Mouse (Mus musculus): ENCODE results near the gene Ak1. TPM values are rescaled to one million over a fixed set of nuclear protein-coding genes. Genes with fewer than 3 reads are reported as not detected.
A peak's percentile ranks its signal among the peaks of the same experiment; 100 is the strongest.

Gene Ak1
- polyA plus RNA-seq, 1 experiment from 2014 or later = 23.9 TPM

DNA sequence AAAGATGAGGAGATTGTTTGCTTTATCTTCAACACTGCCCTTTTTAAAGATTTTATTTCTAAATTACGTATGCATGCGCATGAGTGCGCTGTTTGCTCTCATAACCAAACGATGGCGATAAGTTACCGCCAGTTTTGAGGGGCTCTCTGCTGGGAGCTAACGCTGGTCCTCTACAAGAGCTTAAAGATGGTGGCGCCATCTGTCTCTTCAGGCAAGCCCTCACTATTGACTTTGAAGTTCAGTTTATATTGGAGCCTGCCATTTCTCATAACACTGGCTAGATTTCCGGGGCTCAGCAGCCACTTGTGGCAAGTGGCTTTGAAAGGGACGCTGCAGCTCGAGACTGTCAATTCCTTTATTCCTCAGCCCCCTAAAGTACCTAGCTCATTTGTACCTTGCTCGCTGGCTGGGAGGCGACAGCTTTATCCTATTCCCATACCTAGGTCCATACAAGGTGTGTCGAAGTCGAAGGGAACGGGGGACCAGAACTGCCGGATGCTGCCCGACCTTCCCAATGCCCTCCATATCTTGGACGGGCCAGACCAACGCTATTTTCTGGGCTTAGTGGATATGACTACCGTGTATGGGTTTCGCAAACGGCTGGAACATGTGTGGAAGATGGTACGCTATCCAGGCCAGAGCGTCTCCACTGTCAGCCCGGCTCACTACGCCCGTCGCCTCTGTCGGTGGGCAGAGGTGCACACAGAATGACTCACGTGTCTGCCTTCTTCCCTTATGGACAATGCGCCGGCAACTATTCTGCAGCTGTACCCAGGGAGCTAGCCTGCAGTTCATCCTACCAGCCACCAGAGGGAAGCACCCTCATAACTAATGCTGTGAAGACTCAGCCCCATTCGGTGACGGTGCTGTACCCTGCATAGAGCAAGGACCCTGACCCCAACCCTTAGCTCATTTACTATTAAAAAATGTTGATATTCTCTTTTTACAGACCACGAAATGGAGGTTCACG is 38.4 kb upstream of the Ak1 start:
- peak overlapping the region; percentile 36 for H3K4me2 ChIP-seq (replicated peaks; ENCODE audit: low read depth, low read length)
- peaks cover 9% of the 10 kb centered on the region; the same call in 1 of the 2 replicates for H3K27me3 ChIP-seq (ENCODE audit: control insufficient read depth, insufficient read depth, low read length)
- no peaks in the 10 kb centered on the region for H3K9me3 ChIP-seq (ENCODE audit: control insufficient read depth, low read length)
- ATAC-seq (ENCODE audit: low FRiP score) (peak; percentile 85), DNase-seq (ENCODE audit: low spot score) (peak; percentile 90)
- no peaks in the 10 kb centered on the region for H3K4me1 ChIP-seq (replicated peaks; ENCODE audit: control insufficient read depth, insufficient read depth, low read length)
- H3K36me3 ChIP-seq (ENCODE audit: control insufficient read depth, insufficient read depth, low read length) = no peaks in the 10 kb centered on the region
- H3K27ac ChIP-seq (ENCODE audit: low read depth, low read length) = no peak overlapping the region
- peak overlapping the region; percentile 21; the same call in 1 of the 2 replicates for H3K4me3 ChIP-seq (ENCODE audit: low read depth, low read length)
- H3K9ac ChIP-seq (ENCODE audit: low read depth, low read length) = peak overlapping the region; percentile 35; the same call in 1 of the 2 replicates
- 16% methylated on average over 37 of the region's 37 CpGs for WGBS

- 81% methylated on average over 7 of the region's 7 CpGs for WGBS
- no peak for ATAC-seq (ENCODE audit: low FRiP score)
- Histone ChIP-seq H3K9me3 (ENCODE audit: control insufficient read depth, low read length) (no peaks in the 10 kb centered on the region), H3K9ac (ENCODE audit: low read depth, low read length) (no peak overlapping the region), H3K27me3 (ENCODE audit: control insufficient read depth, insufficient read depth, low read length) (peaks cover 9% of the 10 kb centered on the region; the same call in 1 of the 2 replicates), H3K4me3 (ENCODE audit: low read depth, low read length) (no peak overlapping the region), H3K4me1 (replicated peaks; ENCODE audit: control insufficient read depth, insufficient read depth, low read length) (no peaks in the 10 kb centered on the region), H3K4me2 (replicated peaks; ENCODE audit: low read depth, low read length) (no peak overlapping the region), H3K36me3 (ENCODE audit: control insufficient read depth, insufficient read depth, low read length) (no peaks in the 10 kb centered on the region), H3K27ac (ENCODE audit: low read depth, low read length) (no peak overlapping the region)
- DNase-seq (ENCODE audit: low spot score) = no peak
Observed at GRCm38 (mm10) chr2:32585149-32585714, 36.3 kb upstream of the Ak1 start.

GRCm38 (mm10) chr2:32586871-32587351 is 34.6 kb upstream of the Ak1 start, which contains the start of gene St6galnac4:
St6galnac4 (plus strand) TSS chr2:32587095.
- no peaks in the 10 kb centered on the region for H3K36me3 ChIP-seq (ENCODE audit: control insufficient read depth, insufficient read depth, low read length)
- peak within 1 kb of the TSS; percentile 65 for H3K9ac ChIP-seq (ENCODE audit: low read depth, low read length)
- H3K9me3 ChIP-seq (ENCODE audit: control insufficient read depth, low read length) = no peaks in the 10 kb centered on the region
- H3K4me2 ChIP-seq (replicated peaks; ENCODE audit: low read depth, low read length) = peak within 1 kb of the TSS; percentile 66
- H3K4me1 ChIP-seq (replicated peaks; ENCODE audit: control insufficient read depth, insufficient read depth, low read length) = no peaks in the 10 kb centered on the region
- H3K27me3 ChIP-seq (ENCODE audit: control insufficient read depth, insufficient read depth, low read length) = peaks cover 9% of the 10 kb centered on the region; the same call in 1 of the 2 replicates
- peak; percentile 96 for DNase-seq (ENCODE audit: low spot score)
- peak within 1 kb of the TSS; percentile 45 for H3K4me3 ChIP-seq (ENCODE audit: low read depth, low read length)
- H3K27ac ChIP-seq (ENCODE audit: low read depth, low read length) = no peak within 1 kb of the TSS
- peak; percentile 71 for ATAC-seq (ENCODE audit: low FRiP score)
- WGBS = under 1% methylated on average over 35 of the region's 38 CpGs

DNA sequence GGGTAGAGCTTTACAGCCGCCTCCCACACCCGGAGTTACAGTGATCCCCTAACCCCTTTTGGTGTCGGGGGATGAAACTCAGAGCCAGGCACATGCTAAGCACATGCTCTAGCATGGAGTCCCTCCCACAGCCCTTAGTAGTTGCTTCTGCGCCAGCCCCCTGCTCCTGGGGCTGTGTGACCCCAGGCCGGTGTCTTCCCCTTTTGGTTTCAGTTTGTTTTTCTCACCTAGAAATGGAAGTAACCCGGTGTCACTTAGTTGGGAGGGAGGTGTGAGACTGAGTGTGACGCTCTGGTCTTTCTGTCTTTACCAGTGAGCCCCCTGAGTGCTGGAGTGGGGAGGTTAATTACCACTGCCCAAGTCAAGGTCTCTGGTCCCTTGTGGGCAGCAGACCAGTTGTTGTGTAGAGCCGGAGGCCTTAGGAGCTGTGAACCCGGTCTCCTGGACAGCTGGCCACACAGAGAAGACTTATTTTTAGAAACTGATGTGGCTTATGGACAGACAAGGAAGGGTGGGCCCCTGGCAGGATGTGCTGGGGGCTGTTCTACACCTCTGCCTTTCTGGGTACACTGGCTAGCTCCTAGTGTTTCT is 33.7 kb upstream of the Ak1 start:
- Histone ChIP-seq H3K27ac (ENCODE audit: low read depth, low read length) (no peak overlapping the region), H3K9me3 (ENCODE audit: control insufficient read depth, low read length) (no peaks in the 10 kb centered on the region), H3K27me3 (ENCODE audit: control insufficient read depth, insufficient read depth, low read length) (peaks cover 4% of the 10 kb centered on the region; the same call in 1 of the 2 replicates), H3K4me1 (replicated peaks; ENCODE audit: control insufficient read depth, insufficient read depth, low read length) (no peaks in the 10 kb centered on the region), H3K9ac (ENCODE audit: low read depth, low read length) (peak overlapping the region; percentile 65), H3K4me2 (replicated peaks; ENCODE audit: low read depth, low read length) (peak overlapping the region; percentile 66), H3K36me3 (ENCODE audit: control insufficient read depth, insufficient read depth, low read length) (no peaks in the 10 kb centered on the region), H3K4me3 (ENCODE audit: low read depth, low read length) (peak overlapping the region; percentile 45)
- WGBS = 47% methylated on average over 9 of the region's 9 CpGs
- ATAC-seq (ENCODE audit: low FRiP score) = no peak
- no peak for DNase-seq (ENCODE audit: low spot score)

DNA sequence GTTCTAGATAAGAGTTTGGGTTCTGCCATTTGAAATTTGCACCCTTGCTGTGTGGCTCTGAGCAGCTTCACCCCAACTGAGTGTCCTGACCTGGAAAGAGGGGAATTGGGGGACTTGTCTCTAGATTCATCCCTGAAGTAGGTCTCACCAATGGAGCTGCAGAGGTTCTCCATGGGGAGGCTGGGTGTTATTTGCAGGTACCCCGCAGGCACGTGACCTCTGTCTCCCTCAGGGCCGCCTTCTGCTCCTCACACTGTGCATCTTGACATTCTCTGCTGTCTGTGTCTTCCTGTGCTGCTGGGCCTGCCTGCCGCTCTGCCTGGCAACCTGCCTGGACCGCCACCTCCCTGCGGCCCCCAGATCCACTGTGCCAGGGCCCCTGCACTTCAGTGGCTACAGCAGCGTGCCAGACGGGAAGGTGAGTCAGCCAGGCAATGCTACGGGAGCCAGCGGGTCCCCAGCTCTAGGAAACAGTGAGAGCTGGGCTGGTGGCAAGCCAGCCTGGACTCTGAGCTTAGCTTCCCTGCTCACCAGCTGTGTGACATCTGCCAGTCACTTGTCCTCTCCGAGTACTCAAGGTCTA is 32.3 kb upstream of the Ak1 start:
- Histone ChIP-seq H3K9ac (ENCODE audit: low read depth, low read length) (no peak overlapping the region), H3K4me3 (ENCODE audit: low read depth, low read length) (no peak overlapping the region), H3K9me3 (ENCODE audit: control insufficient read depth, low read length) (no peaks in the 10 kb centered on the region), H3K27me3 (ENCODE audit: control insufficient read depth, insufficient read depth, low read length) (no peaks in the 10 kb centered on the region), H3K27ac (ENCODE audit: low read depth, low read length) (no peak overlapping the region), H3K4me1 (replicated peaks; ENCODE audit: control insufficient read depth, insufficient read depth, low read length) (no peaks in the 10 kb centered on the region), H3K4me2 (replicated peaks; ENCODE audit: low read depth, low read length) (no peak overlapping the region), H3K36me3 (ENCODE audit: control insufficient read depth, insufficient read depth, low read length) (no peaks in the 10 kb centered on the region)
- ATAC-seq (ENCODE audit: low FRiP score) (no peak), DNase-seq (ENCODE audit: low spot score) (no peak)
- 69% methylated on average over 11 of the region's 11 CpGs for WGBS

- ATAC-seq (ENCODE audit: low FRiP score) (no peak), DNase-seq (ENCODE audit: low spot score) (no peak)
- Histone ChIP-seq H3K4me1 (replicated peaks; ENCODE audit: control insufficient read depth, insufficient read depth, low read length) (no peaks in the 10 kb centered on the region), H3K27ac (ENCODE audit: low read depth, low read length) (no peak overlapping the region), H3K9me3 (ENCODE audit: control insufficient read depth, low read length) (no peaks in the 10 kb centered on the region), H3K36me3 (ENCODE audit: control insufficient read depth, insufficient read depth, low read length) (no peaks in the 10 kb centered on the region), H3K4me3 (ENCODE audit: low read depth, low read length) (no peak overlapping the region), H3K4me2 (replicated peaks; ENCODE audit: low read depth, low read length) (no peak overlapping the region), H3K9ac (ENCODE audit: low read depth, low read length) (no peak overlapping the region), H3K27me3 (ENCODE audit: control insufficient read depth, insufficient read depth, low read length) (no peaks in the 10 kb centered on the region)
- WGBS = 72% methylated on average over 10 of the region's 10 CpGs
Observed at GRCm38 (mm10) chr2:32590224-32590623, 31.3 kb upstream of the Ak1 start.

DNA sequence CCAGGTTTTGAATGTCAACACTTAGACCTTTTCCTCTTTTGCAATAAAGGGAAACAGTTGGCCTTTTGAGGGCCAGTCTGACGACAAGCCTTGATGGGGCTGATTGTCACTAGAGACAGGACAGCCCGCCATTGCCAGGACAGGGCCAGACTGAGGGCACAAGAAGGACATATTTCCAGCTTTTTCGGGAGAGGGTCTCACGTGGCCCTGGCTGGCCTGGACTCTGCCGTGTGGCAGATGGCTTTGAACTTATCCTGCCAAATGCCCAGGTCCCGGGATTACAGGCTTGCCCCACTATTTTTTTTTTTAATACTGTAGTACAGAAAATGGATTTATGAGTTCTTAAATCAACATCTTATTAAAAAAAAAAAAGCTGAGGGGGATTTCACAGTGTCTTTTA is 30.3 kb upstream of the Ak1 start:
- WGBS = 74% methylated on average over 6 of the region's 6 CpGs
- H3K9me3 ChIP-seq (ENCODE audit: control insufficient read depth, low read length) = no peaks in the 10 kb centered on the region

DNA sequence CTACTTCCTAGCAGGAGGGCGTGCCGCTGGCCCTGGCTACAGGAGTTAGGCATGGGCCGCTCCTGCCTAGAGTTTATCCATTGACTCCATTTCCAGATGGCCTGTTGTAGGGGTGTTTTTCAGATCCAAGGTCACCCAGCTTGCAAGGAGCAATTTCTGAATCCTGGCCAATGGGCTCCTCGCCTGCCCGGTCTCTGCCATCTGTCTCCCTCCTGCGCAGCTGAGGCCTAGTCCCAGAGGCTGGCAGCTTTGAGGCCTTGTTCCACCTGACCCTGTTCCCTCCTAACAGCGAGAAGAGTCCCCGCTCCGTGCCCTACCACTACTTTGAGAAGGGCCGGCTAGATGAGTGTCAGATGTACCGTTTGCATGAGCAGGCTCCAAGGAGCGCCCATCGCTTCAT is 24.8 kb upstream of the Ak1 start:
- Histone ChIP-seq H3K27me3 (ENCODE audit: control insufficient read depth, insufficient read depth, low read length) (no peaks in the 10 kb centered on the region), H3K27ac (ENCODE audit: low read depth, low read length) (no peak overlapping the region), H3K9me3 (ENCODE audit: control insufficient read depth, low read length) (no peaks in the 10 kb centered on the region), H3K4me3 (ENCODE audit: low read depth, low read length) (no peak overlapping the region), H3K36me3 (ENCODE audit: control insufficient read depth, insufficient read depth, low read length) (no peaks in the 10 kb centered on the region), H3K4me1 (replicated peaks; ENCODE audit: control insufficient read depth, insufficient read depth, low read length) (no peaks in the 10 kb centered on the region), H3K4me2 (replicated peaks; ENCODE audit: low read depth, low read length) (no peak overlapping the region), H3K9ac (ENCODE audit: low read depth, low read length) (no peak overlapping the region)
- WGBS = 91% methylated on average over 13 of the region's 13 CpGs
- no peak for ATAC-seq (ENCODE audit: low FRiP score)
- DNase-seq (ENCODE audit: low spot score) = no peak

More for the DNA sequence above, 30.3 kb upstream of the Ak1 start:
- H3K27me3 ChIP-seq (ENCODE audit: control insufficient read depth, insufficient read depth, low read length) = no peaks in the 10 kb centered on the region
- DNase-seq (ENCODE audit: low spot score) = no peak
- no peak overlapping the region for H3K4me2 ChIP-seq (replicated peaks; ENCODE audit: low read depth, low read length)
- H3K9ac ChIP-seq (ENCODE audit: low read depth, low read length) = no peak overlapping the region
- no peaks in the 10 kb centered on the region for H3K36me3 ChIP-seq (ENCODE audit: control insufficient read depth, insufficient read depth, low read length)
- ATAC-seq (ENCODE audit: low FRiP score) = no peak
- H3K4me3 ChIP-seq (ENCODE audit: low read depth, low read length) = no peak overlapping the region
- no peak overlapping the region for H3K27ac ChIP-seq (ENCODE audit: low read depth, low read length)
- no peaks in the 10 kb centered on the region for H3K4me1 ChIP-seq (replicated peaks; ENCODE audit: control insufficient read depth, insufficient read depth, low read length)
